Mouse (Mus musculus) right cerebral cortex, postnatal 25 days (tissue): Measurements from ENCODE around the gene Slc12a5.

Experiments used
- DNase-seq: peaks from one replicate; pipeline ENCODE4 v3.0.0; 2022

Gene Slc12a5

DNA sequence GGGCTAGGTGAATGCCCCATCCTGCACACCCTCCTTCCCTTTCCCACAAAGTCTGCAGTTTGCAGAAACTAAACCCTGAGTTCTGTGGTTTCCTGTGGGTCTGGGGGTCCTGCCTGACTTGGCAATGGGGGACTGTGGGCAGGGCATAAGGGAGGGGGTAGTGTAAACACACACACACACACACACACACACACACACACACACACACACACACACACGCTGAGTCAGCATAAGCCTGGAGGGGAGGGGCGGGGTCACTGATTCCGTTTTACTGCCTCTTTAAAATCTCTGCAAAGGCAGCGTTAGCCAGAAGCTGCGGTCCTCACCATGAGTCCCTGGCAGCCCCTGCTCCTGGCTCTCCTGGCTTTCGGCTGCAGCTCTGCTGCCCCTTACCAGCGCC is 12.7 kb upstream of the Slc12a5 start:
- no peak for DNase-seq

DNA sequence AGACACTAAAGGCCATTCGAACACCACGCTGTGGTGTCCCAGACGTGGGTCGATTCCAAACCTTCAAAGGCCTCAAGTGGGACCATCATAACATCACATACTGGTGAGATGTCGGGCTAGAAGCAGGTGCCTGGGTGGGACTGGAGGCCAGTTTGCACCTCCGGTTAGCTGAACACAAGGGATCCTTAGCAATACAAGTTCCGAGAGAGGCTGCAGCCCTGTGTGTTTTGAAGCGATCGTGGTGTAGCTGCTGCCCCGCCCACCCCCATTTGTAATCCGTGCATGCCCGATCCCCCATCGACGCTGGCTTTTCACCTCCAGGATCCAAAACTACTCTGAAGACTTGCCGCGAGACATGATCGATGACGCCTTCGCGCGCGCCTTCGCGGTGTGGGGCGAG is 11.6 kb upstream of the Slc12a5 start:
- no peak for DNase-seq

DNA sequence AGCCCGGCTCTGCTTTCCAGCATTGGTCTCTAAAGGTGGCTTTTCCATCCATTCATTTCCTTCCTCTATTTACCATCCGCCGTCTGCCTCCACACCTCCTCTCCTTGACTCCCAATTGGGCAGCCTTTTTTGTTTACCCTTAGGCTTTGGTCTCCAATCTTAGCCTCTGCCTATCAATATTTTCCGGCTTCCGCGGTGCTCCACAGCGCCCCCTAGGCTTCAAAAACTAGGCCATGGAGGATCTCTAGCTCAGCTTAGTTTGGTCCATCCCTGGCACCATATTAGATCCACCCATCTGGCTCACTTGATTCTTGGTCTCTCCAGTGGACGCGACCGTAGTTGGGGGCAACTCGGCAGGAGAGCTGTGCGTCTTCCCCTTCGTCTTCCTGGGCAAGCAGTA is 10.1 kb upstream of the Slc12a5 start:
- DNase-seq = no peak

DNA sequence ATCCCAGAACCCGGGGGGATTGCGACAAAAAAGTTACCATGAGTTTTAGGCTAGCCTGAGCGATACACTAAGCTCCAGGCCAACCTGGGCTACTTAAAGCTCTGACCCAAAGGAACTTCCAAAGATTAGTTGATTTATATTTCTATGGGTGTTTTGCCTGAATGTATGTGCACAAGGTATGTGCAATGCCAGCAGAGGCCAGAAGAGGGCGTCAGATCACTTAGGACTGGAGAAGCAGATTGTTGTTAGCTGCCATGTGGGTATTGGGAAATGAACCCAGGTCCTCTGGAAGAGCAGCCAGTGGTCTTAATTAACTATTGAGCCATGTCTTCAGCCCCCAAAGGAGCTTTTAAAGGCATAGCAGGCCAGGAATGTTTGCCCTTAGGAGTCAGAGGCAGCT is 8.9 kb upstream of the Slc12a5 start:
- no peak for DNase-seq

DNA sequence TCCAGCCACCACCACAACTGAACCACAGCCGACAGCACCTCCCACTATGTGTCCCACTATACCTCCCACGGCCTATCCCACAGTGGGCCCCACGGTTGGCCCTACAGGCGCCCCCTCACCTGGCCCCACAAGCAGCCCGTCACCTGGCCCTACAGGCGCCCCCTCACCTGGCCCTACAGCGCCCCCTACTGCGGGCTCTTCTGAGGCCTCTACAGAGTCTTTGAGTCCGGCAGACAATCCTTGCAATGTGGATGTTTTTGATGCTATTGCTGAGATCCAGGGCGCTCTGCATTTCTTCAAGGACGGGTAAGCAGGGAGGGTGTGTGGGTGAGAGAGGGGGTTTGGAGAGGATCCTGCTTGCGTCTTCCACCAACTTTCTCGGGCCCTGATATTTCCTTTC is 8.2 kb upstream of the Slc12a5 start:
- no peak for DNase-seq

DNA sequence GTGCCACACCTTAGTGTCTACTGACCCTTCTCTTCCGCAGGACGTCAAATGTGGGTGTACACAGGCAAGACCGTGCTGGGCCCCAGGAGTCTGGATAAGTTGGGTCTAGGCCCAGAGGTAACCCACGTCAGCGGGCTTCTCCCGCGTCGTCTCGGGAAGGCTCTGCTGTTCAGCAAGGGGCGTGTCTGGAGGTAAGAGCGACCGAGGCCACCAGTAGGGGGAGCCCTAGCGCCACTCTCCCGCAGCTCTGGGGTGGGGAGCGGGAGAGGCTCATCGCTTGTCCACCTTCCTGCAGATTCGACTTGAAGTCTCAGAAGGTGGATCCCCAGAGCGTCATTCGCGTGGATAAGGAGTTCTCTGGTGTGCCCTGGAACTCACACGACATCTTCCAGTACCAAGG is 7.4 kb upstream of the Slc12a5 start:
- peak; percentile 71 for DNase-seq

DNA sequence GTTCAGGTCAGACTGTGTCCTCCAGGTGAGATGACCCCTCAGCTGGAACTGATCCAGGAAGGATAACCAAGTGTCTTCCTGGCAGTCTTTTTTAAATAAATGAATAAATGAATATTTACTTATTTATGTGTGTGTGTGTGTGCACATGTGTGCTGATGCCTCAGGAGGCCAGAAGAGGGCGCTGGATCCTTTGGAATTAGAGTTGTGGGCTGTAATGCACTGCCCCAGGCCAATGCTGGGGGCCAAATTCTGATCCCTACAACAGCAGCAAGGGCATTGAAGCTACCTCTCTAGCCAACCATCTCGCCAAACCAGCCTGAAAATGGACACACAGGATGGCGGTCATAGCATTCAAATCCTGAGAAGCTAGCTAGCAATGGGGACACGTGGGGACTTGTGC is 4.9 kb upstream of the Slc12a5 start:
- DNase-seq = no peak

DNA sequence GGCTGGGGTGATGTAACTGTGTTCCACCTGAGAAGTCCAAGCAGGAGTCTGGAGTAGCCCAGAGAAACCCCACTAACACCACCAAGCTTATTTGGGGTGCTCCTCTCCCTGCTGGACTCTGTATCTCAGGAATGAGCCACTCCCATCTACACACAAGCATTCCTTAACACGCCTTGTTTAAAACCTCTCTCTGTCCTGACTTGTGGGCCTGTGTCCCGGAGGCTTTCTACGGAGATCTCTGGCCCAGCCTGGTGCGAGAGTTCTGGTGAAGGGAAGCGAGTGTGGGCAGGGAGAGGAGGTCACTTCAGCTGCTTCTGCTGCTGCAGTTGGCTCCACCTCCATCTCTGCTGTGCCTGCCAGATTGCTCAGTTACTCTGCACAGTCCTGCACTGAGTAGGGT is 4.4 kb upstream of the Slc12a5 start:
- DNase-seq = no peak

DNA sequence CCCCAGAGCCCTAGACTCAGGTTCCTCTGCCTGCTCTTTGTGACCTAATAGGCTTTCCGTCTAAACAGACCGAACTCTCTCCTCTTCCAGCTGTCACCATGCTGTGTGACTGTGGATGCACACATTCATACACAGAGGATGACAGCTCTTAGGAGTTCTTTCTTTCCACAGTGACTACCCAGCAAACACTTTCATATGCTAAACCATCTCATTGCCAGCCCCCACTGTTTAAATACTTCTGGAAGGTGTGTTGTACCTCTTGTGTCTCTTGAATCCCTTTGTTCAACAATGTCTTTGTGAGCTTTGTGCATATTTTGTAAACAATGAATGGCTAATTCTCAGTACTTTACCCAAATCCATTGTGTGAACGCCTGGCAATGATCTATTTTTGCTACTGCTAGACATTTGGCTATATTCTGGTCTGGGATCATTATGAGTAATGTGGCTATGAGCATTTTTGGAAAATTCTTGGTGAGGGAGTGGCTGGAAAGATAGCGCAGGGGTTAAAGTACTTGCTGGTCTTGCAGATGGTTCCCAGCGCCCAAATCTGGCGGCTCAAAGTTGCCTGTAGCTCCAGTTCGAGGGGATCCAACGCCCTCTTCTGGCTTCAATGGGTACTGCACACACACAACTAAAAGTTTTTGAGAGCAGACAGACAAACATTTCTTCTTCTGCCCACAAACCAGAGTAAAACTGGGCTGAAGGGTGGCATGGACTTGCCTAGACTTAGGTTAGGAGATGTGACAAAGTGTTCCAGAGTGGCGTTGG is 2.9 kb upstream of the Slc12a5 start:
- DNase-seq = no peak

DNA sequence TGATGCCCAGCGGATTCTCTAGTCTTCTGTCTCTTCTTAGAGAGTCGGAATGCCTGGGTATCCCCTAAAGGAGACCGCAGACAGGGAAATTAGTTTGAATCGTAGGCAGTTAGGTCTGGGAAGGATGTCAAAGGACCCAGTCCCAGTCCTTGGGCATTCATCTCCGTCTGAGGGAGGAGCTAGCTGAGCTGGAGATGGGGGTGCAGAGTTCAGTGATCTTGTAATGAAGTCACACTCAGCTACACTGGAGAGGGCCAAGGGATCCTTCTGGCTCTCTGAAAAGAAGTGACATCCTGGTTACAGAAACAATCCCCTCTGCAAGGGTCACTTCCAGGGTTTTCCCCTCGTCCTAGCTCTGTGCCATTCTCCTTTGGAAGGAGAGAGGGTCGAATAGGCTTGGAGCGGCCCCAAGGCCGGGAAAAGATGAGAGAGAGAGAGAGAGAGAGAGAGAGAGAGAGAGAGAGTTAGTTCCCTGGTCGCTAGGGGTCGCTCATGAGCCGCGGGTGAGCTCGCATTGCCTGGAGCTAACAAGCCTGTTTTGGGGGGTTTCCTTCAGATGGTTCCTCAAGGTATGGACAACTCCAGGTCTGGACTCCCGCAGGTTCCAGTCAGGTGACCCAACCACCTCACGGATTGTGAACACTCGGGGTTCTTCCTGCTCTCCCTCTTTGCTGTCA is 1.0 kb downstream of the Slc12a5 start:
- peak; percentile 73 for DNase-seq

DNA sequence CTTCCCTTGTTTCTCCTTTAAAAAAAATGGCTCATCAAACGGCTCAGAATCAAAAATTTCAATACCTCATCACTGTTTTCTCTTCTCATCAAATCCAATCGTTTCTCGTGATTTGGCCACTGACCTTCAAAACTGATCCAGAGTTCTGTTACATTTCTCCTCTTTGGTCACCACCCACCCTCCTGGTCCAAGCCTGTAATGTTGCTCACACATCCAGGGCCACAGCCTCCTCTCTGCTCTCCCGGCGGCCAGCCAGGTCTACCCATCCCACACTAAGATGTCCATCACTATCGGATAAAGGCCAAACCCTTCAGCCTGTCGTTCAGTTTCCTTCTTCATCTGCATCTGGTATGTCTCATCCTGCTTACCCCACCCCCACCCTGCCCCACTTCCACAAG is 1.6 kb downstream of the Slc12a5 start:
- DNase-seq = no peak

DNA sequence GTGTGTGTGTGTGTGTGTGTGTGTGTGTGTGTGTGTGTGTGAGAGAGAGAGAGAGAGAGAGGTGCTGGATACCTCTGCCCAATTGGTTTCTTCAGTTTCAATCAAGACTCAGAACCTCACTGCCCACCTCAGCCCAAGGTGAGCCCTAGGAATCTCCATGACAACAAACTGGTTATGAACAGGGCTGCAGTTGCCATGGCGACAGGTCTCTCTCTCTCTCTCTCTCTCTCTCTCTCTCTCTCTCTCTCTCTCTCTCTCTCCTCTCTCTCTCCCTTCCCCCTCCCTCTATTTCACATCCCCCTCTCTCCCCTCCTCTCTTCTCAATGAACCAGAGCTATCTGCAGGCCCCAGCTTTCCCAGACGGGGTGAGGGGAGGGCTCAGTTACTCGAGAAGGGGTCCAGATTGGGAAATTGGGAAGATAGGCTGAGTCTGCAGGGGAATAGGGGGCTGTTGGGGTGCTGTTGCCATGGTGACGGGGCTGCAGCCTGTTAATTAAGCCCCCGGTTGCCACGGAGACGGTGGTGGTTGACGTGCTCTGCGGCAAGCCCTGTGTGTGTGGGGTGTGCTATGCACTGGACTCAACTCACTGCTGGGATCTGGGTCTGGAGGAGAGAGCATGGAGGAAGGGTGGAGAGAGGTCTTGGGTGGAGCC is 3.8 kb downstream of the Slc12a5 start:
- DNase-seq = peak; percentile 50

DNA sequence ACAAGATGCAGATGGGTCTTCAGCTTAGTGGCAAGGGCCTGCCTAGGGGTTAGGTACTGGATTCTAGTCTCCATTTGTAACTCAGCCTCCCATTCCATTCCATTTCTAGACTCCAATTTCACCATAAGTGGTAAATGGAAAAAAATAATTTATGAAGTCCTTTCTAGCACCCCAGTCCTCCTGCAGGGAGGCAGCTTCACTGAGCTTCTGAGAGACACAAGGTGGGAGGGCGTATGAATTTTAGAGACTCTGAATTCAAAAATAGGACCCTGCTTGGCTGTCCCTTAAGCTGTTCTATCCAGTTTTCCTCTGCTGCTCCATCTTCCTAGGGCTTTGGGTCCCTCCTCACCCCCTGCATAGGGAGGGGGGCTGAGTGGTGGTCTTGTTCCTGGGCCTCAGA is 4.4 kb downstream of the Slc12a5 start:
- no peak for DNase-seq

DNA sequence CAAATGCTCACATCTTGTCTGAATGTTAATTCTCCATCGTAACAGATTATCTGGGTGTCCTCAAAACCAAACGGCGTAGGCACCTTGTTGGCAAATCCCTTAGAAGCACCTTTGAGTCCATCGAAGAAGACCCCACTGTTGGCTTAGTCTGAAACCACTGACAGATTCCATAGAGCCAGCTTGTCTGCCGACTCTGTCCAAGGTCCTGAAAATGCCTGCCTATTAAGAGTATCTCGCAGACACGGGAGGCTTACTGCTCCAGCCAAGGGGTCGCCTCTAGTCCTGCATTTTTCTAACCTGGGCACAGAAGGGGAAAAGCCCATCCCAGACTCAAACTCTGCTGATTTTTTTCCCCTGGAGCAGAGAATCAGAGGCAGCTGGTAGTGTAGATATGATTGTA is 5.8 kb downstream of the Slc12a5 start:
- no peak for DNase-seq

DNA sequence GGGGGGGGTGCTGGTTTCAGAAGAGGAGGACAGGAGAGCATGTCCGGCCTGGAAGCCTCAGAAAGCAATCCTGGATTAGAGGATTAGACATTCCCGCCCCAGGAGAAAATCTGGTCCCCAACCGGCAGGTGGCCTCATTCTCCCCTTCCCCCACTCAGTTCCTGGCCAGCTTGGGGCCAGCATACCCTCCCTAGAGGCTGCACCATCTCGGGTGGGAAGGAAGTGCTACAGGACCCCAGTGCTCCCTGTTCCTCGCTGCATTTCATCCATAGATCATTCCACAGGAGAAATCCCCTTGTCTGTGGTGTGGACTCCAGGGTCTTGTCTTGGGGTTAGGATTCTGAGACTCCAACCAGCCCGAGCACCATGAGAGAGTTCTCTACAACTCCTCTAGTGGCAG is 6.6 kb downstream of the Slc12a5 start:
- DNase-seq = peak; percentile 44

DNA sequence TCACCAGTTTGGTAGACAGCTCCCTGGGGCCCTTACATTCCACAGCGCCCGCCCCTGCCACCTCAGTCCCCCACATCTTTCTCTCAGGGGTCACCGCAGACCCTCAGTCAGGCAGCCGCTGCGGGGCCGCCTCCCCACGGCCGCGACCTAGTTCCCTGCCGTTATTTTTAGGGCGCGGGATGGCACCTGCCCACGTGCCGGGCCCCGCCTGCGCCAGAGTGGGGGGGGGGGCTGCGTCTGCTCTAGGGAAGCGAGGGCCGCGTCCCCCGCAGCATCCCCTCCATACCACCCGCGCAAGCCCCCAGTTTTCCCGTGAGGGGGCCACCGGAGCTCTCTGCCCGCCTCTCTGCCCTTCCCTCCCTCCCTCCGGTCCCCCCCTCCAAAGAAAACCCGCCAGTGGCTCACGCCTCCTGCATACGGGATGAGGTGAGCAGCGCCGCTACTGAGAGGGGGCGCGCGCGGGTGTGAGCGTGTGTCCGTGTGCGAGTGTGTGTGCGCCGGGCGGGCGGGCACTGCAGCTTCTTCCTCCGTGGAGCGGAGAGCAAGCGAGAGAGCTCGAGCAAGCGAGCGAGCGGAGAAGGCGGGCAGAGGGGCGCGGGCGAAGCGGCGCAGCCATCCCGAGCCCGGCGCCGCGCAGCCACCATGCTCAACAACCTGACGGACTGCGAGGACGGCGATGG is 7.3 kb downstream of the Slc12a5 start:
- peak; percentile 85 for DNase-seq

DNA sequence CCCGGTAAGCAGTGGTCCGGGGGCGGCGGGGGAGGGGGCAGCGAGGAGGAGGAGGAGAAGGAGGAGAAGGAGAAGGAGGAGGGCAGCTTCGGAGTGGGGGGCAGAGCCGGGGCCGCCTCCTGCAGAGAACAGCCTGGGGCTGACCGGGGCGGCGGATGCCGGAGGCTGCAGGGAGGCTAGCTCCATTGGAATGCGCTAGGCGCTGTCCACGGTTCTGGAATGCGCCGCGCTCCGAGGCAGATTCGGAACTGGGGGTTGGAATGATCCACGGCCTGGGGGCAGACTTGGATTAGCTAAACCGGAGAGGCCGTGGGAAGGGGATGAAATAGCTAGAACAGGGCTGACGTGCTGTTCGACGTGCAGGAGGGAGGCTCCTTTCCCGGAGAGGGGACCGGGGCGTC is 7.8 kb downstream of the Slc12a5 start:
- peak; percentile 52 for DNase-seq

DNA sequence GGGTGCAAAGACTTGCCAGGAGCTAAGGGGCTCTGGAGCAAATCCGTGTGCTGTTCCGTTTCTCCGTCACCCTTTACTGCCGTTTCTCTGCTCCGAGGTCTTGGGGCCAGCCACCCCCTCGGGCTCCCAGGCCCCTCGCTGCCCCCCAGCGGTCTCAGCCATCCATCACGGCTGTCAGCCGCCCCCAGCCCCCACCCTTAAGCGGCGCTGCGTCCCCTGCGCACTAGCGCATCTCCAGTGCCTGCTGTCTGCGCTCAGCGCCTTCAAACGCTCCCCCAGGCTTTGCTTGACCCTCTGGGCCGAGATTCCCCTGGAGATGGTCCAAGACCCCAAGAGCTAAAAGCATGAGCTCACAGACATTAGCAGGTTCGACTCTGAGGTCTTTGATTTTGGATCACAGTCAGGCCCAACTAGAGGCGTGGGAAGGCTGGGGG is 8.8 kb downstream of the Slc12a5 start:
- DNase-seq = peak; percentile 63

DNA sequence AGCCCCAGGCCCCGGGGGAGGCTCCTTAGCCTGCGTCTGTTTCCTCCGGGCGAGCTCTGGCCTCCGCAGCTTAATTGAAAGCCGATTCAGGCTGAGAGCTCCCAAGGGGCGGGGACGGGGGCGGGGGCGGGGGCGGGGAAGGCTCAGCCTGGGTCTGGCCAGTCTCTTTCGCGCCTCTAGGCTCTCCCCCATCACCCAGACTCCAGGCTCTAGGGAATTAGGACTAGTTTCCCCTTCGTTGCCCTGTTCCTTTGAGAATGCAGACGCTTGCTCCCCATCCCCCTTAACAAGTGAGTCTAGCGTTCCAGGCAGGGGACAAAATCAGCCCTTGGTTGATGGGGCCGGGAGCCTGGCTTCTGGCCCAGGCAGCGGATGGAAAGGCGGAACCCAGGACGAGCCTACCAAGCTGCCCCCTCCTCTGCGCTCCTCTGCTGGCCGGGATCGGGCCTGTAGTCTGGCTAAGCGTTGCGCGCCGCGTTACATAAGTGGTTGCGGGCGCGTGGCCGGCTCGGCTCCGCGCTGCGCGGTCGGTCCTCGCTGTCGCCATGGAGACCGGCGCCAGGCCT is 10.1 kb downstream of the Slc12a5 start:
- DNase-seq = peak; percentile 84

DNA sequence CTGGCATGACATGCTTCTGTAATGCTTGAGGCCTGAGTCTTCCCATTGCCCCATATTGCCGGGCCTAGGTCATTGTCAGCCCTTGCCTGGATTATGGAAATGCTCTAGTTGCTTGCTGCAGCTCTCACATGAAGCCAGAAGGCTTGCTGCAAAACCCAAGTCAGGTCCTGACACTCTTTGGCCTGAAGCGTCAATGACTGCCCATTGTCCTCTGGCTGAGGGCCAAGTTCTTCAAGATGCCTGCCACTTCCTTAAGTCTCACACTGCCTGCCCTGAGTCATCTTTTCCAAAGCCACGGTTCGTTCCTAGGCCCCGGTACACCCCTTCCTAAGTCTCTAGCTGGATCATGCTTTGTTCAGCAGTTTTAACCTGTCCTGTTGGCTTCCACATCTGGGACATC is 12.0 kb downstream of the Slc12a5 start:
- DNase-seq = no peak

DNA sequence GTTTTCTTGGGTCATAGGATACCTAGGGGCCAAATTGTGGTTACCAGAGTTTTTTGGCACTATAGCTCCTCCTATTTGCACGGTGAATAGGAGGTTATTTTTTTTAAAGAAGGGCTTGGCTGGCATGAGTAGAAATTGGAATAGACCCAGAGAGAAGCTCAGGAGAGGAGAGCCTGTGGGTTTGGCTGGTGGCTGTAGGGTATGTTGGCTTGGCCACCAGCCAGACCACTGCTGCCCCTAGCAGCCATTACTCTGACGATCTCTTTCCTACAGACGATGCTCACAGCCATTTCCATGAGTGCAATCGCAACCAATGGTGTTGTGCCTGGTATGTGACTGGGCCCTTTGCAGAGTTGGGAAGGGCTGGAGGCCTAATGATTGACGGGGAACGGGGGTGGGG is 15.0 kb downstream of the Slc12a5 start:
- DNase-seq = no peak

DNA sequence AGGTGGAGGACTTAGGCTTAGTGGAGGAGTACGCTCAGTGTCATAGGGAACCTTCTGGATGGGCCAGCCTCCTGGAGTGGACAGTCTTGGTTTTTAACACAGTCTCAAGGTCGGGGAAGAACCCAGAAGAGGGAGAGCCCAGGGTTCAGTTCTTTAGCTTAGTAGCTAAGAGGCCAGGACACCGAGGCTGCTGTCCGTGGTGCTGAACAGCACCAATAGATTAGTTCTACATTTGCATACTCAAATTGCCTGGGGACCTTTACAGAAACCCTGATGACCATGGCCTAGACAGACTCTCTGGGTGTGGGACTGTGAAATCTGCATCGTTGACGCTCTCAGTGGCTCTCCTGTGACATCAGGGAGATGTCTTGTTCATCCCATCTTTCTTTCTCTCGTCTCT is 19.1 kb downstream of the Slc12a5 start:
- DNase-seq = no peak

DNA sequence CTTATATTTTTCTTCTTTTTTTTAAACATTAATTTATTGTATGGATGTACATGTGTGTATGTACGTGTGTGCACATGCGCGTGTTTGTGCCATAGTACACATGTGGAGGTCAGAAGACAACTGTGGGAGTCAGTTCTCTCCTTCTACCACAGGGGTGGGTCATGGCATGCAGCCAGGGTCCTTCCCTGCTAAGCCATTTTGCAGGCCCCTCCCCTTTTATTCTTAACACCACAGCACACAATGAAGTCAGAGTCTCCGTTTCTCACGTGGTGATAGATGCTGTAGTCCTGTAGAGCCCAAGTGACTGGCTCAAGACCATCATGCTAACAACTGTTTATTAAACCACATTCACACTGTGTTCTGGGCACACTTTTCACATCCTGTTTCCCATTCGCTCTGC is 25.4 kb downstream of the Slc12a5 start:
- no peak for DNase-seq
